Mouse (Mus musculus) heart, postnatal 0 days (tissue): ENCODE data around the gene Zfp704. TPM values are rescaled to one million over a fixed set of nuclear protein-coding genes. Genes with fewer than 3 reads are reported as not detected.

Experiments used
- ATAC-seq: fragments of 200-750 bp; cut with Nextera tagmentation; 2 replicates; pipeline ENCODE4 v1.8.0; 2017; ENCODE audit warnings: low read depth, moderate number of reproducible peaks, moderate library complexity; ENCODE audit not compliant: insufficient read depth
- DNase-seq: peaks from one replicate; pipeline ENCODE4 v3.0.0-alpha.2; 2016; ENCODE audit warnings: low spot score
- H3K27ac ChIP-seq: fragments of 300-500 bp; sonication (generic); 2 replicates; pipeline ENCODE4 v1.5.1; 2014; ENCODE audit warnings: low read depth, mild to moderate bottlenecking
- H3K27me3 ChIP-seq: fragments of 300-500 bp; sonication (generic); 2 replicates; pipeline ENCODE4 v1.6.1; 2014; ENCODE audit warnings: low read length, mixed read lengths; ENCODE audit not compliant: control insufficient read depth, insufficient read depth
- H3K36me3 ChIP-seq: fragments of 300-500 bp; sonication (generic); replicated peaks from 2 replicates; pipeline ENCODE4 v1.6.1; 2014; ENCODE audit warnings: low read length, mixed read lengths; ENCODE audit not compliant: control insufficient read depth, insufficient read depth
- H3K4me1 ChIP-seq: fragments of 300-500 bp; sonication (generic); 2 replicates; pipeline ENCODE4 v1.6.1; 2014; ENCODE audit warnings: antibody characterized with exemption; ENCODE audit not compliant: control insufficient read depth, insufficient read depth
- H3K4me2 ChIP-seq: fragments of 300-500 bp; sonication (generic); 2 replicates; pipeline ENCODE4 v1.6.1; 2014; ENCODE audit warnings: low read depth, mild to moderate bottlenecking, low read length, moderate library complexity
- H3K4me3 ChIP-seq: fragments of 300-500 bp; sonication (generic); 2 replicates; pipeline ENCODE4 v1.5.1; 2014; ENCODE audit warnings: low read depth, low read length
- H3K9ac ChIP-seq: fragments of 300-500 bp; sonication (generic); replicated peaks from 2 replicates; pipeline ENCODE4 v1.6.1; 2014; ENCODE audit warnings: low read depth, low read length, mixed read lengths
- H3K9me3 ChIP-seq: fragments of 300-500 bp; sonication (generic); replicated peaks from 2 replicates; pipeline ENCODE4 v1.6.1; 2016; ENCODE audit warnings: low read length; ENCODE audit not compliant: control insufficient read depth
- CTCF ChIP-seq: IDR thresholded peaks from 2 replicates; pipeline ENCODE4 v1.5.1; 2016; ENCODE audit warnings: antibody characterized with exemption, control low read depth, low read depth
- EP300 ChIP-seq: IDR thresholded peaks from 2 replicates; pipeline ENCODE4 v1.6.1; 2016; ENCODE audit warnings: antibody characterized with exemption, low read depth
- WGBS: fragments of 180-500 bp; shearing (Covaris S2); extraction: QIAGEN DNeasy Blood & Tissue Kit; methylation state at CpG from one replicate; pipeline ENCODE4 v1.1.7; 2014; 5-methylcytosine and 5-hydroxymethylcytosine counted together
- polyA plus RNA-seq: library from polyadenylated mRNA; unstranded; fragments of >200 nt; fragmentation: Nextera tagmentation; extraction: Ambion mirVana; gene quantifications from 2 replicates; pipeline ENCODE4 v1.2.1, GENCODE M21; 2015
- total RNA-seq: library from RNA; depleted of rRNA; stranded (reverse); fragments of >200 nt; gene quantifications from 2 replicates; pipeline ENCODE4 v1.2.3, GENCODE M21; 2014; ENCODE audit warnings: low replicate concordance

Zfp704 gene
- total and polyA plus RNA-seq, 2 experiments from 2014 or later: 3.5 to 15.8 TPM

DNA sequence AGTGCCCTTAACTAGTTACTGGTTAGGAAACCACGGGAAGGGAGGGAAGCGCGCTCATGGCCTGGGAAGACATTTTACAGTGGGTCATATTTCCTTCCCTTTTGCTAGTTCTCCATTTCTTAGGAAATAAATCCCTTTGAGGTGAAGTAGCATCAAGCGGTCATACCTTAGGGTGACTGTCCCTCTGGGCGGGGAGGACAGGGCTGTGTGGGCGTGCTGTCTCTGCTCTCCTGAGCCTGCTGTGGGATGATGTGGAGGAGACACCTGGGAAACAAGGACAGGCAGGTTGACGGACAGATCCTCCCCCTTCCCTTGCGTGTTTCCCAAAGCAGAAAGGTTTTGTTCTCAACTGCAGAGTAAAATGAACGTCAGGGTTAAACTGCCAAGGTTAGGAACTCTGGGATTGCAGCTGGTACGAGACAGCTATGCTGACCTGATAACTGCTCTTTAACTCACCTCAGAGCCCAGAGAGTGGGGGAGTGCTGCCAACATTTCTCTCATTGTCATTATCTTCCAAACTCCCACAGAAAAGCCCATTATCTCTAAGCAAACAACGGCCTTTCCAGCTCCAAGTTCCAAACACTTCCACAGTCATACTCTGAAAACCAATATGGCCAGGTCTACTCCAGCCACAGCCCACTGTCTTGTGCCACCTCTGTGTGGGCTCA, 170.1 kb downstream of the Zfp704 start:
- H3K4me2 ChIP-seq: no peak overlapping the region
- ATAC-seq: no peak
- H3K9ac ChIP-seq: no peak overlapping the region
- no peaks in the 10 kb centered on the region for H3K27me3 ChIP-seq
- no peak for TF ChIP-seq EP300
- no peak for TF ChIP-seq CTCF
- no peak for DNase-seq
- H3K36me3 ChIP-seq: peaks cover 9% of the 10 kb centered on the region
- H3K9me3 ChIP-seq: no peaks in the 10 kb centered on the region
- H3K4me1 ChIP-seq: peaks cover 54% of the 10 kb centered on the region
- 59% methylated on average over 11 of the region's 11 CpGs for WGBS
- peak overlapping the region; percentile 93 for H3K27ac ChIP-seq
- no peak overlapping the region for H3K4me3 ChIP-seq

GRCm38 (mm10) chr3:9436256-9436655, 173.6 kb downstream of the Zfp704 start:
- Histone ChIP-seq H3K4me1 (peaks cover 58% of the 10 kb centered on the region), H3K4me3 (no peak overlapping the region), H3K9me3 (no peaks in the 10 kb centered on the region), H3K4me2 (no peak overlapping the region), H3K27me3 (no peaks in the 10 kb centered on the region), H3K27ac (peak overlapping the region; percentile 39), H3K9ac (no peak overlapping the region), H3K36me3 (peaks cover 9% of the 10 kb centered on the region)
- TF ChIP-seq EP300 (no peak), CTCF (no peak)
- ATAC-seq (no peak), DNase-seq (peak; percentile 36)
- WGBS: 32% methylated on average over 6 of the region's 6 CpGs

GRCm38 (mm10) chr3:9434394-9435175, 175.3 kb downstream of the Zfp704 start:
- Histone ChIP-seq H3K4me2 (no peak overlapping the region), H3K27ac (peak overlapping the region; percentile 0; the same call in 1 of the 2 replicates), H3K9me3 (no peaks in the 10 kb centered on the region), H3K36me3 (peaks cover 9% of the 10 kb centered on the region), H3K9ac (no peak overlapping the region), H3K4me3 (no peak overlapping the region), H3K4me1 (peaks cover 46% of the 10 kb centered on the region), H3K27me3 (no peaks in the 10 kb centered on the region)
- peak; percentile 27 for DNase-seq
- WGBS: 64% methylated on average over 14 of the region's 14 CpGs
- peak; percentile 34; the same call in 1 of the 2 replicates for ATAC-seq
- no peak for TF ChIP-seq CTCF
- no peak for TF ChIP-seq EP300

GRCm38 (mm10) chr3:9432796-9433526, 176.9 kb downstream of the Zfp704 start:
- Histone ChIP-seq H3K4me1 (peaks cover 38% of the 10 kb centered on the region), H3K9me3 (no peaks in the 10 kb centered on the region), H3K9ac (no peak overlapping the region), H3K27me3 (no peaks in the 10 kb centered on the region), H3K4me3 (no peak overlapping the region), H3K27ac (peak overlapping the region; percentile 52), H3K4me2 (no peak overlapping the region), H3K36me3 (0 out of 2 replicates have a peak, but pooled peaks cover 3% of the 10 kb centered on the region)
- no peak for TF ChIP-seq EP300
- no peak for TF ChIP-seq CTCF
- WGBS: 71% methylated on average over 16 of the region's 16 CpGs
- DNase-seq: peak; percentile 48
- ATAC-seq: 0 out of 2 replicates have a peak, but pooled peaks have one; percentile 34

DNA sequence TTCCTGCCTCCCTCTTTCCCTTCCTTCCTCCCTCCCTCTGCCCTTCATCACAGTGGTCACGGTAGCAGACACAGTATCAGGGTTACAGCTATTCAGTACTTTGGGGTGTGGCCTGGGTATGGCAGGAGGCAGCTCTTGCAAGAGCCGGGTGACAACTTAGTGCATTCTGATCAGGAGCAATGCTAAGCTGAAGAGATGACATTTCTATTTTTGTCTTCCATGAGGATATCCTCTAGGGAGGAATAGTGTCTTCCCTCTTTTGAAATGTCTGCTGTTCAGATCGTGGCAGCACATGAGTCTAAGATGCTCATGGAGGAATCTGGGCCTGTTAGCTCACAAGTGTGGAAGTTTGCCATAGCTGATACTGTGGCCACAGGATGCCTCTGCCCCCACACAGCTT, 177.7 kb downstream of the Zfp704 start:
- no peak for ATAC-seq

More for the DNA sequence above, 177.7 kb downstream of the Zfp704 start:
- Histone ChIP-seq H3K36me3 (no peaks in the 10 kb centered on the region), H3K9ac (no peak overlapping the region), H3K4me2 (no peak overlapping the region), H3K4me3 (no peak overlapping the region), H3K27me3 (no peaks in the 10 kb centered on the region), H3K27ac (0 out of 2 replicates have a peak overlapping the region, but pooled peaks have one; percentile 33), H3K9me3 (no peaks in the 10 kb centered on the region), H3K4me1 (peaks cover 38% of the 10 kb centered on the region)
- peak; percentile 27 for DNase-seq
- TF ChIP-seq EP300: no peak
- TF ChIP-seq CTCF: no peak
- WGBS: 36% methylated on average over 3 of the region's 3 CpGs
